Mouse (Mus musculus) heart, embryonic 16.5 days (tissue): ENCODE results near the gene Lifr. TPM values are rescaled to one million over a fixed set of nuclear protein-coding genes. Genes with fewer than 3 reads are reported as not detected.

Experiments
- ATAC-seq: fragments of 200-750 bp; cut with Nextera tagmentation; replicated peaks from 2 replicates; pipeline ENCODE4 v1.8.0; 2017; ENCODE audit warnings: moderate number of reproducible peaks; ENCODE audit not compliant: insufficient read depth, low FRiP score; ENCODE audit errors: extremely low read depth
- H3K27ac ChIP-seq: fragments of 300-500 bp; sonication (generic); 2 replicates; pipeline ENCODE4 v1.5.1; 2014; ENCODE audit warnings: mild to moderate bottlenecking, low read length, control low read depth, moderate library complexity
- H3K27me3 ChIP-seq: fragments of 300-500 bp; sonication (generic); 2 replicates; pipeline ENCODE4 v1.6.1; 2014; ENCODE audit warnings: low read length, mixed read lengths; ENCODE audit not compliant: control insufficient read depth, insufficient read depth
- H3K36me3 ChIP-seq: fragments of 300-500 bp; sonication (generic); 2 replicates; pipeline ENCODE4 v1.6.1; 2014; ENCODE audit not compliant: control insufficient read depth, insufficient read depth
- H3K4me1 ChIP-seq: fragments of 300-500 bp; sonication (generic); 2 replicates; pipeline ENCODE4 v1.6.1; 2014; ENCODE audit warnings: low read length, mixed read lengths; ENCODE audit not compliant: control insufficient read depth, insufficient read depth
- H3K4me2 ChIP-seq: fragments of 300-500 bp; sonication (generic); 2 replicates; pipeline ENCODE4 v1.6.1; 2014; ENCODE audit warnings: low read depth, mild to moderate bottlenecking, control low read depth, low read length
- H3K4me3 ChIP-seq: fragments of 300-500 bp; sonication (generic); 2 replicates; pipeline ENCODE4 v1.5.1; 2014; ENCODE audit warnings: mild to moderate bottlenecking, control low read depth, low read length
- H3K9ac ChIP-seq: fragments of 300-500 bp; sonication (generic); 2 replicates; pipeline ENCODE4 v1.6.1; 2014; ENCODE audit warnings: low read length, control low read depth
- H3K9me3 ChIP-seq: fragments of 300-500 bp; sonication (generic); replicated peaks from 2 replicates; pipeline ENCODE4 v1.6.1; 2016; ENCODE audit warnings: low read length; ENCODE audit not compliant: control insufficient read depth
- WGBS: fragments of 180-500 bp; shearing (Covaris S2); extraction: QIAGEN DNeasy Blood & Tissue Kit; methylation state at CpG from one replicate; pipeline ENCODE4 v1.1.7; 2014; 5-methylcytosine and 5-hydroxymethylcytosine counted together
- polyA plus RNA-seq: library from polyadenylated mRNA; unstranded; fragments of >200 nt; fragmentation: Nextera tagmentation; extraction: Ambion mirVana; gene quantifications from 2 replicates; pipeline ENCODE4 v1.2.1, GENCODE M21; 2015

Gene Lifr
- polyA plus RNA-seq, 1 experiment from 2014 or later, result 24.0 TPM

DNA sequence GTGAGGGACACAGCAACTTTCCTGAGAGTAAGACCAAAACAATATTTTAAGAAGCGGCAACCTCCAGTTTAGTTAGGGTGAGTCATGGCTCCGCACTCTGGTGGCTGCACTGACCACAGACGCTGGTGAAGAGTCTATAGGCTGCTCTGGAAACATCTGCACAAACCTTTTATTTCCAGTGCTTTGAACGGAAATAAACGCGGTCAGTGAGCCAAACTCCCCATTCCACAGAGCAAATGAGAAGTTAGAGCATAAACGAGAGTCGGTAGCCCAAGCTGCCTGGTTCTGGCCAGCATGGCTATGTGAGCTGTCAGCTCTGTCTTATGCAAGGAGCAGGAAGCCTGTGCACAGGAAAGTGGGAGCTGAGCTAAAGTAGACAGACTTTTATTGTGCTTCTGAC lies 1.9 kb downstream of the Lifr start:
- Histone ChIP-seq H3K27ac (peak overlapping the region; percentile 30; the same call in 1 of the 2 replicates), H3K4me2 (peak overlapping the region; percentile 39)
- 34% methylated on average over 8 of the region's 8 CpGs for WGBS

GRCm38 (mm10) chr15:7099406-7099805 lies 9.0 kb downstream of the Lifr start:
- Histone ChIP-seq H3K4me3 (no peak overlapping the region), H3K27ac (no peak overlapping the region), H3K27me3 (no peaks in the 10 kb centered on the region), H3K9me3 (no peaks in the 10 kb centered on the region), H3K4me2 (no peak overlapping the region), H3K36me3 (no peaks in the 10 kb centered on the region), H3K4me1 (peaks cover 3% of the 10 kb centered on the region; the same call in 1 of the 2 replicates), H3K9ac (no peak overlapping the region)
- ATAC-seq, result no peak
- WGBS, result 77% methylated on average over 1 of the region's 1 CpGs

More for the DNA sequence above, 1.9 kb downstream of the Lifr start:
- no peak; the same call in 1 of the 2 replicates for ATAC-seq
- Histone ChIP-seq H3K4me3 (no peak overlapping the region), H3K27me3 (no peaks in the 10 kb centered on the region), H3K36me3 (no peaks in the 10 kb centered on the region), H3K4me1 (peaks cover 15% of the 10 kb centered on the region), H3K9me3 (no peaks in the 10 kb centered on the region), H3K9ac (0 out of 2 replicates have a peak overlapping the region, but pooled peaks have one; percentile 34)

DNA sequence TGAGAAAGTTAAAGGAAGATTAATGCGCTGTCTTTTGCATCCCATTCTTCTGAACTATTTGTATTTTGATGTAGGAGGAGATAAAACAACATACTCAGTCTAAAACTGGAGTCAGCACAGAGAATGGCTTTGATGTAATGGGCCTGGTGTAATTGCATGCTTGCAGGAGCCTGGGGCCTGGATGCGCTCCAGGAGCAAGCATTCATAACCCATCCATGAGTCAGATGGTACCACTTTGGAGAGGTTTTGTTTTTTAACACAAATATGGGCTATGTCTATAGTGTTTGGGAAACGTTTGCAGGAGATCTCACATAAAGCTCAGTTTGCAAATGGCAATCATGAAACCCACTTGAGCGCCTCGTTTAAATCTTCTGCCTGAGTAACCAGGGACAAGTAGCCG lies 9.8 kb downstream of the Lifr start:
- H3K4me1 ChIP-seq, result peaks cover 5% of the 10 kb centered on the region; the same call in 1 of the 2 replicates
- H3K9me3 ChIP-seq, result no peaks in the 10 kb centered on the region
- H3K9ac ChIP-seq, result no peak overlapping the region
- no peak overlapping the region for H3K4me2 ChIP-seq
- no peak for ATAC-seq
- no peak overlapping the region for H3K4me3 ChIP-seq
- H3K27ac ChIP-seq, result no peak overlapping the region
- 84% methylated on average over 6 of the region's 6 CpGs for WGBS
- no peaks in the 10 kb centered on the region for H3K36me3 ChIP-seq
- no peaks in the 10 kb centered on the region for H3K27me3 ChIP-seq

GRCm38 (mm10) chr15:7103051-7103450 lies 12.6 kb downstream of the Lifr start:
- H3K27ac ChIP-seq, result no peak overlapping the region
- 54% methylated on average over 2 of the region's 2 CpGs for WGBS
- H3K27me3 ChIP-seq, result no peaks in the 10 kb centered on the region
- no peak overlapping the region for H3K9ac ChIP-seq
- 0 out of 2 replicates have a peak, but pooled peaks have one; percentile 32 for ATAC-seq
- no peak overlapping the region for H3K4me2 ChIP-seq
- peaks cover 7% of the 10 kb centered on the region; the same call in 1 of the 2 replicates for H3K4me1 ChIP-seq
- no peak overlapping the region for H3K4me3 ChIP-seq
- H3K36me3 ChIP-seq, result no peaks in the 10 kb centered on the region
- H3K9me3 ChIP-seq, result no peaks in the 10 kb centered on the region

DNA sequence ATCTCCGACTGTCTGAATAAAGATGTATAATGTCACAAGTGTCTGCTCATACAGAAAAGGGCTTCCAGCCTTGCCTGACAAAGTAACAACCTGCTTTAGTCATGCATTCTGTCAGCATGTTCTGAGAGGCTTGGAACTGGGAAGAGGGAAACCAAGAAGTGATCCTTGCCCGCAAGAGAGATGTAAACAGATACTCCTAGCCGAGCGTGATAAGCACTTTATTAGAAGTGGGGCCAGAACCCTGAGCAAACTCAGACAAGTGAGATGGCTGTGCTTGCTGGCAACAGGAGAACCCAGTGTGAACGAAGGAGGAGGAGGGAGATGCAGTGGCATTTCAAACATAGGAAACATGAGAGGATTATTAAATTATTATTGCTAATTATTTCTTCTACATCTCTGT lies 14.8 kb downstream of the Lifr start:
- ATAC-seq, result no peak
- Histone ChIP-seq H3K27me3 (no peaks in the 10 kb centered on the region), H3K4me1 (peaks cover 7% of the 10 kb centered on the region; the same call in 1 of the 2 replicates), H3K27ac (no peak overlapping the region), H3K9ac (no peak overlapping the region), H3K36me3 (no peaks in the 10 kb centered on the region), H3K9me3 (no peaks in the 10 kb centered on the region), H3K4me2 (no peak overlapping the region), H3K4me3 (no peak overlapping the region)
- 27% methylated on average over 5 of the region's 5 CpGs for WGBS

GRCm38 (mm10) chr15:7108160-7108559 lies 17.7 kb downstream of the Lifr start:
- Histone ChIP-seq H3K9ac (no peak overlapping the region), H3K4me1 (peaks cover 6% of the 10 kb centered on the region; the same call in 1 of the 2 replicates), H3K27me3 (no peaks in the 10 kb centered on the region), H3K4me2 (no peak overlapping the region), H3K36me3 (no peaks in the 10 kb centered on the region), H3K9me3 (no peaks in the 10 kb centered on the region), H3K27ac (no peak overlapping the region), H3K4me3 (no peak overlapping the region)
- no peak for ATAC-seq
- 92% methylated on average over 6 of the region's 6 CpGs for WGBS

DNA sequence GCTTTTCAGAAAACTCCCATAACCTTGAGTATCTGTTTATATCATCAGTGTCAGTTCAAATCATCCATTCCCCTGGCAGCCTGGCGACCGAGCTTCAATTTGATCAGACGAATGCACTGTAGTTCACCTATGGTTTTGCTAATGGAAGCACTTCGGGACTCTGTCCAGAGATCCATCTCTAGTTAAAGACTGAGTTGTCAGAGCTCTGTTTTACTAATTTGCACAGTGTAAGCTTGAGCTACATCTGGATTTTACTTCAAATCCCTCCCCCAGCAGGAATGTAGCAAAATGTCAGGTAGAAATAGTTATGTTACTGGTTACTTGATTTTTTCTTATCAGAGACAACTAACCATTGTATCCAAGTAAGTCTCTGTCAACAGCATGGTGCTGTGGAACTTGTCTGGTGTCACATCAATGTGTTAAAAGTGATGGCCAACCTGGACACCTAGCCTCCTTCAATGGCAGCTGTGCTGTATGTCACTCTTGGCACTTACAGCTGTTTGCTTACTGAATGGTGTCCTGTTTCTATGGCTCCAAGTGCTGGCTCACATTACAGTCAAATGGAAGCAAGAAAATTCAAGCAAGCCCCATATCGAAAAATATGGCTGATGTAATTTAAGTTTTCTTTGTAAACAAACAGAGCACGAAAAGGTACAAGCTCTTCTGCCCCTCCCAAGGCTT lies 22.0 kb downstream of the Lifr start:
- H3K36me3 ChIP-seq, result no peaks in the 10 kb centered on the region
- H3K27ac ChIP-seq, result no peak overlapping the region
- no peaks in the 10 kb centered on the region for H3K4me1 ChIP-seq
- H3K27me3 ChIP-seq, result no peaks in the 10 kb centered on the region
- WGBS, result 76% methylated on average over 6 of the region's 6 CpGs
- no peaks in the 10 kb centered on the region for H3K9me3 ChIP-seq
- no peak overlapping the region for H3K9ac ChIP-seq
- H3K4me3 ChIP-seq, result no peak overlapping the region
- ATAC-seq, result no peak
- no peak overlapping the region for H3K4me2 ChIP-seq

DNA sequence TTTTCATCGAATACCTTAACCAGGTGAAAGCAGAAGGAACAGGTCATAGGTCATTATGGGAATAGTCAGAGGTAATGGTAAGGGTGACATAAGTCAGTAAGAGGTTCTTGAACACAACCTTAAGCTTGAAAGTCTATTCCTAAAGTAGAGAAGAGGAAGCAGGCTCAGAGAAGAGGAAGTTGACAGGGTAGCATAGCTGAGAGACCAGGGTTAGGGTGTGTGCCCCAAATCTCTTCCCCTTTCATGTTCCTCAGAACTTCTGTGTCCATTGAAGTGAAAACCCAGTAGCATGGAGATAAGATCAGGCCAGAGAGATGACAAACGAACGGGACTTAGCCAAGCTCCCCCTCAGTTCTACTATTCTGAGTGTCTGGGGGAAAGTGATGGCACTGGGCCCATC lies 23.5 kb downstream of the Lifr start:
- ATAC-seq, result no peak
- Histone ChIP-seq H3K4me3 (no peak overlapping the region), H3K27ac (no peak overlapping the region), H3K9me3 (no peaks in the 10 kb centered on the region), H3K4me2 (no peak overlapping the region), H3K36me3 (no peaks in the 10 kb centered on the region), H3K27me3 (no peaks in the 10 kb centered on the region), H3K9ac (no peak overlapping the region), H3K4me1 (no peaks in the 10 kb centered on the region)
- 48% methylated on average over 3 of the region's 3 CpGs for WGBS

DNA sequence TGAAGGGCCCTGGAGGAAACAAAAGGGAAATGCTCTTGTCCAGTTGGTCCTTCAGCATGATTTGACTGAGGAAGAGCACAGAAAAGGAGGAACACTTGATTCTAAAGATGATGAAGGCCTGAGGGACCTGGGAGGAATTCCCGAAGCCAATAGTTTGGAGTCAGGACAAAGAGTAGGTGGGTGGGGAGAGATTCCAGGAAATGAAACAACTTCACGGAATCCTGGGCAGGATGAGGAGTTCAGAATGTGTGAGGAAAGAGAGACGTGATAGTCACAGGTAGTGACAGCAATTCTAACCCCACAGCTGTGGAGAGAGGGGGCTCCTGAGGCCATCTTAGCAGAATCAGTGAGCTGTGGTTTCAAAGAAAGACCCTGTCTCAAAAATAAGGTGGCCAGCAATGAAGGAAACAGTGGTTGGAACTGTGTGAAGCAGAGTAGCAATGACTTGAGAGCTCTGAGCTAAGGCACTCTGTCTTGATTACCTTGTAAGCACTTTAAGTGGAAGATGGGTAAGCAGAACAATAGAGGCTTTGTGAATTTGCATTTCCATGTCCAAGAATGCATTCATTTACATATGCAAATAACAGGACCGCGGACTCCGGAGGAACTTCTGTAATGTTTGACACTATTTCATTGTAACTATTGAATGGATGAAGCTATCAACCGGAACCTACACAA lies 25.1 kb downstream of the Lifr start:
- Histone ChIP-seq H3K27ac (no peak overlapping the region), H3K9me3 (no peaks in the 10 kb centered on the region), H3K4me3 (no peak overlapping the region), H3K4me1 (no peaks in the 10 kb centered on the region), H3K36me3 (no peaks in the 10 kb centered on the region), H3K27me3 (no peaks in the 10 kb centered on the region), H3K9ac (no peak overlapping the region), H3K4me2 (no peak overlapping the region)
- ATAC-seq, result no peak
- 70% methylated on average over 7 of the region's 7 CpGs for WGBS
